Mouse (Mus musculus) limb, embryonic 11.5 days (tissue): ENCODE results near the gene Dnmt3a. TPM values are rescaled to one million over a fixed set of nuclear protein-coding genes. Genes with fewer than 3 reads are reported as not detected.

Experiments
- ATAC-seq: fragments of 200-750 bp; cut with Nextera tagmentation; 2 replicates; pipeline ENCODE4 v1.8.0; 2017; ENCODE audit warnings: low read depth; ENCODE audit not compliant: insufficient number of reproducible peaks, low FRiP score, low TSS enrichment
- DNase-seq: peaks from one replicate; pipeline ENCODE4 v3.0.0-alpha.2; 2015; ENCODE audit warnings: low spot score
- H3K27ac ChIP-seq: fragments of 300-500 bp; sonication (generic); replicated peaks from 2 replicates; pipeline ENCODE4 v1.5.1; 2014; ENCODE audit warnings: low read depth, mild to moderate bottlenecking, low read length
- H3K27me3 ChIP-seq: fragments of 300-500 bp; sonication (generic); 2 replicates; pipeline ENCODE4 v1.6.1; 2014; ENCODE audit warnings: mild to moderate bottlenecking, low read length, mixed read lengths; ENCODE audit not compliant: control insufficient read depth, insufficient read depth
- H3K36me3 ChIP-seq: fragments of 300-500 bp; sonication (generic); 2 replicates; pipeline ENCODE4 v1.6.1; 2014; ENCODE audit warnings: mild to moderate bottlenecking, low read length, moderate library complexity, mixed read lengths; ENCODE audit not compliant: control insufficient read depth, insufficient read depth
- H3K4me1 ChIP-seq: fragments of 300-500 bp; sonication (generic); 2 replicates; pipeline ENCODE4 v1.6.1; 2014; ENCODE audit warnings: low read length, mixed read lengths; ENCODE audit not compliant: control insufficient read depth, insufficient read depth
- H3K4me2 ChIP-seq: fragments of 300-500 bp; sonication (generic); 2 replicates; pipeline ENCODE4 v1.6.1; 2014; ENCODE audit warnings: low read depth, mild to moderate bottlenecking, moderate library complexity; ENCODE audit not compliant: severe bottlenecking
- H3K4me3 ChIP-seq: fragments of 300-500 bp; sonication (generic); 2 replicates; pipeline ENCODE4 v1.5.1; 2014; ENCODE audit warnings: low read depth, low read length
- H3K9ac ChIP-seq: fragments of 300-500 bp; sonication (generic); 2 replicates; pipeline ENCODE4 v1.6.1; 2014; ENCODE audit warnings: mild to moderate bottlenecking, low read length
- H3K9me3 ChIP-seq: fragments of 300-500 bp; sonication (generic); 2 replicates; pipeline ENCODE4 v1.6.1; 2016; ENCODE audit warnings: low read length; ENCODE audit not compliant: control insufficient read depth
- WGBS: fragments of 180-500 bp; shearing (Covaris S2); extraction: QIAGEN DNeasy Blood & Tissue Kit; methylation state at CpG from one replicate; pipeline ENCODE4 v1.1.7; 2014; 5-methylcytosine and 5-hydroxymethylcytosine counted together
- polyA plus RNA-seq: library from polyadenylated mRNA; unstranded; fragments of >200 nt; fragmentation: Nextera tagmentation; extraction: Ambion mirVana; gene quantifications from 2 replicates; pipeline ENCODE4 v1.2.1, GENCODE M21; 2014

The Dnmt3a gene
- polyA plus RNA-seq, 1 experiment from 2014 or later = 158 TPM

GRCm38 (mm10) chr12:3780931-3781471 is 24.8 kb upstream of the Dnmt3a start:
- H3K9ac ChIP-seq = 0 out of 2 replicates have a peak overlapping the region, but pooled peaks have one; percentile 27
- H3K4me2 ChIP-seq = no peak overlapping the region; the same call in 1 of the 2 replicates
- H3K27ac ChIP-seq = peak overlapping the region; percentile 79
- no peaks in the 10 kb centered on the region for H3K9me3 ChIP-seq
- H3K4me1 ChIP-seq = peaks cover 13% of the 10 kb centered on the region
- H3K27me3 ChIP-seq = no peaks in the 10 kb centered on the region
- DNase-seq (peak; percentile 70), ATAC-seq (peak; percentile 67)
- 52% methylated on average over 7 of the region's 7 CpGs for WGBS
- H3K36me3 ChIP-seq = no peaks in the 10 kb centered on the region
- no peak overlapping the region for H3K4me3 ChIP-seq

GRCm38 (mm10) chr12:3781482-3781881 is 24.3 kb upstream of the Dnmt3a start:
- Histone ChIP-seq H3K4me2 (no peak overlapping the region; the same call in 1 of the 2 replicates), H3K36me3 (no peaks in the 10 kb centered on the region), H3K4me1 (peaks cover 13% of the 10 kb centered on the region), H3K9ac (no peak overlapping the region), H3K4me3 (no peak overlapping the region), H3K27ac (peak overlapping the region; percentile 79), H3K27me3 (no peaks in the 10 kb centered on the region), H3K9me3 (no peaks in the 10 kb centered on the region)
- WGBS = 11% methylated on average over 8 of the region's 8 CpGs
- DNase-seq = peak; percentile 94
- ATAC-seq = peak; percentile 72

GRCm38 (mm10) chr12:3783196-3783825 is 22.5 kb upstream of the Dnmt3a start:
- Histone ChIP-seq H3K36me3 (no peaks in the 10 kb centered on the region), H3K4me1 (peaks cover 23% of the 10 kb centered on the region), H3K4me2 (no peak overlapping the region), H3K27ac (no peak overlapping the region), H3K9me3 (no peaks in the 10 kb centered on the region), H3K27me3 (no peaks in the 10 kb centered on the region), H3K4me3 (no peak overlapping the region), H3K9ac (no peak overlapping the region)
- DNase-seq = no peak
- 56% methylated on average over 3 of the region's 3 CpGs for WGBS
- ATAC-seq = no peak

GRCm38 (mm10) chr12:3784258-3784657 is 21.5 kb upstream of the Dnmt3a start:
- no peak for DNase-seq
- Histone ChIP-seq H3K36me3 (no peaks in the 10 kb centered on the region), H3K9me3 (no peaks in the 10 kb centered on the region), H3K4me1 (peaks cover 29% of the 10 kb centered on the region), H3K27ac (no peak overlapping the region), H3K9ac (no peak overlapping the region), H3K27me3 (no peaks in the 10 kb centered on the region), H3K4me2 (no peak overlapping the region), H3K4me3 (no peak overlapping the region)
- 77% methylated on average over 2 of the region's 2 CpGs for WGBS
- ATAC-seq = no peak

- DNase-seq (no peak), ATAC-seq (no peak)
- no peak overlapping the region for H3K4me3 ChIP-seq
- no peaks in the 10 kb centered on the region for H3K9me3 ChIP-seq
- no peaks in the 10 kb centered on the region for H3K27me3 ChIP-seq
- H3K36me3 ChIP-seq = no peaks in the 10 kb centered on the region
- no peak overlapping the region for H3K9ac ChIP-seq
- H3K27ac ChIP-seq = no peak overlapping the region
- H3K4me1 ChIP-seq = peaks cover 29% of the 10 kb centered on the region
- 74% methylated on average over 4 of the region's 4 CpGs for WGBS
- H3K4me2 ChIP-seq = no peak overlapping the region
These were observed 21.1 kb upstream of the Dnmt3a start for GRCm38 (mm10) chr12:3784729-3785128.

DNA sequence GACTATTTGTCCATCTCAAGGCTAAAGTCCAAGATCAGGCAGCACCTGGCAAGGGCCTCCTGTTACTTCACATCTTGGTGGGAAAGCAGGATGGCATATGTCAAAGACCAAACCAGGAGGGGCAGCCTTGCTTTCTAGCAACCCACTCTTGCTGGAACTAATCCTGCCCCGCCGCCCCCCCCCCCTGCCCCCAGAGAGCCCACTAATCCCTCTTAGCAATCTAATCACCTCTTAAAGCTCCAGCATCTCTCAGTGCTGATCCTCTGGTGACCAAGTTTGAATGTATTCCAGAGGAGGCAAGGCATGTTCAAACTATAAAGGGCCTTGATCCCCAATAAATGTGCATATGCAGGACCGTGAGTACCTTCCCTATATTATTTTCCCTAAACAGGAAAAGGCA is 18.8 kb upstream of the Dnmt3a start:
- Histone ChIP-seq H3K9ac (no peak overlapping the region), H3K27me3 (no peaks in the 10 kb centered on the region), H3K4me2 (no peak overlapping the region), H3K9me3 (no peaks in the 10 kb centered on the region), H3K36me3 (no peaks in the 10 kb centered on the region), H3K4me3 (no peak overlapping the region), H3K4me1 (peaks cover 19% of the 10 kb centered on the region), H3K27ac (no peak overlapping the region)
- WGBS = 23% methylated on average over 3 of the region's 3 CpGs
- ATAC-seq = no peak
- no peak for DNase-seq

- no peaks in the 10 kb centered on the region for H3K27me3 ChIP-seq
- 36% methylated on average over 1 of the region's 1 CpGs for WGBS
- no peaks in the 10 kb centered on the region for H3K36me3 ChIP-seq
- no peak overlapping the region for H3K4me2 ChIP-seq
- H3K4me1 ChIP-seq = peaks cover 21% of the 10 kb centered on the region
- ATAC-seq (no peak), DNase-seq (no peak)
- no peaks in the 10 kb centered on the region for H3K9me3 ChIP-seq
- no peak overlapping the region for H3K27ac ChIP-seq
- H3K4me3 ChIP-seq = no peak overlapping the region
- no peak overlapping the region for H3K9ac ChIP-seq
These were observed 18.3 kb upstream of the Dnmt3a start for GRCm38 (mm10) chr12:3787541-3787940.

DNA sequence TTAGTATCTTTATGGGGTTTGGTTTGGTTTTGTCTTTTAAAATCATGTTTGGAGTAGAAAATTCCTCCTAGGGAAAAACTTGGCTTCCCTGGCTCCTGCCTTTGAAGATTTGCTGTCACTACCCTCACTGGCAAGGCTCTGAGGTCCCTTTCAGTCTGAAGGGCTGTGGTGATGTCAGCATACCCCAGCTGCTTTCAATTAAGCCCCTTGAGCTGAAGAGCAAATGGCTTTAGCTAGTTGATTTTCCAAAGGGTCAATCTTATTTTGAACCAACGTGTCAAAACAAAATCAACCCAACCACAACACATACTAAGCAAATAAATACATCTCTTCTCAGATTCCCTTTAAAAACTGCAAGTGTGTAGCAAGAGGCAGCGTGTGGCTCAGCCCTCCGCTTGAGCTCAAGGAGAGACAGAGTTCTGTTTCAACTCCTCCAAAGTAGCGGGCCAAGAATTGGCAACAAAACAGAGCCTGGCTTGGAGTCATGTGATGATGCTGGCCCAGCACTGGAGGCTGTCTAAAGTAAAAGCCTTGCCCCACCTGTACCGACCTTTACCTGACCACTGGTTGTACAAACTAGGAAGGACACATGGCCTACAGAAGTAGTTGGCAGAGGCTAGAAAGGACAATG is 17.3 kb upstream of the Dnmt3a start:
- no peak overlapping the region for H3K4me2 ChIP-seq
- peak overlapping the region; percentile 39; the same call in 1 of the 2 replicates for H3K27ac ChIP-seq
- H3K4me1 ChIP-seq = peaks cover 21% of the 10 kb centered on the region
- DNase-seq (peak; percentile 66), ATAC-seq (0 out of 2 replicates have a peak, but pooled peaks have one; percentile 13)
- no peaks in the 10 kb centered on the region for H3K27me3 ChIP-seq
- no peak overlapping the region for H3K4me3 ChIP-seq
- no peaks in the 10 kb centered on the region for H3K36me3 ChIP-seq
- no peaks in the 10 kb centered on the region for H3K9me3 ChIP-seq
- WGBS = 45% methylated on average over 5 of the region's 5 CpGs
- H3K9ac ChIP-seq = no peak overlapping the region
